Mouse (Mus musculus) lung, adult 18-20 months (tissue): ENCODE results near the gene Anapc2.

ENCODE experiments used
- DNase-seq, 2 experiments: peaks; one replicate each; pipeline ENCODE4 v3.0.0; 2022; ENCODE audit warnings: mixed read lengths in 2 of 2

Gene Anapc2

GRCm38 (mm10) chr2:25304657-25305541 lies 32.6 kb downstream of the Anapc2 start:
- no peak for DNase-seq

DNA sequence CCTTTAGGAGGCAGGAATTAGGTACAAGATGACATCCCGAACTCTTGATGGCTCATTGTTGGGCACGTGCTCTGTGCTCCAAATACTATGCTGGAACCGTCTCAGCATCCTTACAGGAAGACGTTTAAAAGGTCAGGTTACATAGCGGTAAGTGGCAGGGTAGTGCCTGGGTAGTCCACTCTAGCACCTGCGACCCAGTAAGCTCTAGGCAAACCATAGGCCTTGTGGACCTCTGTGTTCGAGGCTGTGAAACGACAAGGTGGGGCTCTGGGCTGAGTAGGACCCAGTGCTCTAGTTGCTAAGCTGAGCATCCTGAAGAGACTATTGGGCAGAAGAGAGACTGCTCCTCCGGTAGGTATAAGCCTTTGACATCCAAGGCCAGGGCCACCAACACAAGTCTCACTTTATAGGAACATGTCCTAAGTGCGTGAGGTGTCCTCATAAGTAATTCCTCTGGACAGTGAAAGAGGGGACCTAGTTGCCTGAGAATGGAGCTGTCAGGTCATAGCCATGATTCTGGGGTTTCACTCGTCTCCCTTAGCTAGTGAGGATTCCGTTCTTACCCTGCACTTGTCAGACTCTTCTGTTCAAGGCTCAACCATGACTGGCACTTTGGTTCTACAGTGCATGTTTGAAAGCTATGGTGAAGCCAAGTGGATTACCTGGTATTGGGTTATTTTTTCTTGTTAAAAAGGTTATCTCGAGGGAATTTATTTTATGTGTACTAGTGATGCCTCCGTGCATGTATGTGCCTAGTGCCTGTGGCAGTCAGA lies 33.5 kb downstream of the Anapc2 start:
- no peak for DNase-seq

GRCm38 (mm10) chr2:25310180-25310579 lies 37.9 kb downstream of the Anapc2 start:
- no peak for DNase-seq

- DNase-seq: no peak
These were observed 38.7 kb downstream of the Anapc2 start for GRCm38 (mm10) chr2:25310969-25311368.

DNA sequence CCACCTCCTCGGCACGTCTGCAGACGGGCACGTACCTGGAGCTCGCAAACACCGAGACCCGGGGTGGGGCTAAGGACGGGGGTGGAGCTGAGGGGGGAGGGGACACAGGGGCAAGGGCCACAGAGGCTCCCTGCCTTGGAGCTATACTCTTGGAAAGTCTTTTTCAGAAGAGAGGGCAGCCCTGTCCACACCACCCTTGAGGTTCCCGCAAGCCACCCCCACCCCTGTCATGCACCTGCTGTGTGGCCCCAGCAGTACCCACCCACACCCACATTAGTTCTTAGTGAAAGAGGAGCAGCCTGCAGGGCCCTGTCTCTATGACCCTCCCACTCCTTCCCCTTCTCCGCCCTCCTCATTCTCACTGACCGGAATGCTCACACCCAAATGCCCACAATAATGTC lies 39.2 kb downstream of the Anapc2 start:
- no peak for DNase-seq

DNA sequence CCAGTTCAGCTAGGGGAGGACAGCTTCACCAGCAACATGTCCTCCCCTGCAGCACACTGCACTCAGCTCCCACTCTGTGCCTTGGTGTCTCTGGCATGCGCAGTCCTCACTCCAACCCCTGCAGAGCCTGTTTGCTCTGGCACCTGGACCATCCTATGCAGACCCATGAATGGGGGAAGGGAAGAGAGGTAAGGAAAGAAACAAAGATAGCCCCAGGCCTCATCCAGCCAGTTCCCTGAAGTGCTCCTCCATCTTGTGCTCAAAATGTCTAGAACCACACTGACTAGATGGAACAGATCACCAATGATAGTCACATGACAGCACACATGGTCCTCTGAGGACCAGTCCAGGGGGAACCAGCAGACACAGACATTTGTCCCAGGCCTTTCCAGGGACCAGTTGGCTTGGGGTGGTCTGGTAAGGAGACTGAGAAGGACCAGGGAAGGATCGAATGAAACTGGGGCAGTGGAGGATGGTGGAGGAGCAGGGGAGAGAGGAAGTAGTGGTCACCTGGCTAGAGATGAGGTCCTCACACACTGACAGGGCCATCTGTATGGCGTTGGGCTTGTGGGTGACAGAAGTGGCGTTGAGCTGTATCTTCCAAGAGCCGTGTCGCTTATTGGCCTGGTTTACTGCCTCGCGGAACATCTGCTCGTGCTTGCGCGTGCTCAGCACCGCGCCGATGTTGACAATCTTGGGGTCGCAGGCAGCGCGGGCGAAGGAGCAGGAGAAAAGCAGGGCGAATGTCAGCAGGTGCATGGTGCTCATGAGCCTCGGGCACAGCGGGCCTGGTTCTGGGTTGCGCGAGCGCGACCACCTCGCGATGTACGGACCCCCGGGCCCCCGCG lies 46.1 kb downstream of the Anapc2 start:
- DNase-seq: no peak

GRCm38 (mm10) chr2:25318971-25319773 lies 46.9 kb downstream of the Anapc2 start, which contains the start of gene Grin1:
Gene Grin1, minus strand, starts transcription at chr2:25319187.
- DNase-seq: peak; percentile 16 to 21

GRCm38 (mm10) chr2:25320084-25320483 lies 47.8 kb downstream of the Anapc2 start:
- no peak for DNase-seq

GRCm38 (mm10) chr2:25326036-25326435 lies 53.8 kb downstream of the Anapc2 start:
- DNase-seq: no peak

DNA sequence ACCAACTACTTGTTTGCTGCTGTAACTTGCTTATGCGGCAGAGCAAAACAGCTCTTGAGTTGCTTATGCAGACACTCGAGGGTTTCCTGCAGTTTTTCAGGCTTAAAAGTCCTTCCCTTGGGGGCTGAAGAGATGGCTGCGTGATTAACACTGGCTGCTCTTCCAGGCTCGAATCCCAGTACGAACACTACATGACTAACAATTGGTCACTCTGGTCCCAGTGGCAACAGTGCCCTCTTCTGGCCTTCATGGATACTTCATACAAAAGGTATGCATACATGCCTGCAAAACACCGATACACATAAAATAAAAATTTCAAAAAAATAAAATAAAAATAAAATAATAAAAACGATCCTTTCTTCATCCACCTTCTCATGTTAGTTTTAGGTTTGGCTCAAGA lies 56.2 kb downstream of the Anapc2 start:
- peak in 1 of 2 experiments; percentile 26 for DNase-seq

DNA sequence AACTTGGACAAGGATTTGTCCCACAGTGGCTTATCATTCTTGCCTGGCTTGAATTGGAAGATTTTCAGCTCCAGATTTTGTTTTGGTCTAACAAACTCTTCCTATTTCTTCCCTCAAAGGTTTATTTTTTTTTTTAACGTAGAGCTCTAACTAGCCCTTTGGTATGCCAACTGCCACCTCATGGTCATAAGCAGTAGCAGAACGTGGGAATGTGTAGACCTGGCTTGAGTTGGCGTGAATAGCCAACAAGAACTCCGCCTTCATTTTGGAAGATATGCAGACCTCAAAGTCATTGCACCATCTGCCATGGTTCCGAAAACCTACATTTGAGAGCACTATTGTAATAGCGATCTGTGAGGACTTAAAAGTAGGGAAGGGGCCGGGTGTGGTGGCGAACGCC lies 59.2 kb downstream of the Anapc2 start:
- no peak for DNase-seq

DNA sequence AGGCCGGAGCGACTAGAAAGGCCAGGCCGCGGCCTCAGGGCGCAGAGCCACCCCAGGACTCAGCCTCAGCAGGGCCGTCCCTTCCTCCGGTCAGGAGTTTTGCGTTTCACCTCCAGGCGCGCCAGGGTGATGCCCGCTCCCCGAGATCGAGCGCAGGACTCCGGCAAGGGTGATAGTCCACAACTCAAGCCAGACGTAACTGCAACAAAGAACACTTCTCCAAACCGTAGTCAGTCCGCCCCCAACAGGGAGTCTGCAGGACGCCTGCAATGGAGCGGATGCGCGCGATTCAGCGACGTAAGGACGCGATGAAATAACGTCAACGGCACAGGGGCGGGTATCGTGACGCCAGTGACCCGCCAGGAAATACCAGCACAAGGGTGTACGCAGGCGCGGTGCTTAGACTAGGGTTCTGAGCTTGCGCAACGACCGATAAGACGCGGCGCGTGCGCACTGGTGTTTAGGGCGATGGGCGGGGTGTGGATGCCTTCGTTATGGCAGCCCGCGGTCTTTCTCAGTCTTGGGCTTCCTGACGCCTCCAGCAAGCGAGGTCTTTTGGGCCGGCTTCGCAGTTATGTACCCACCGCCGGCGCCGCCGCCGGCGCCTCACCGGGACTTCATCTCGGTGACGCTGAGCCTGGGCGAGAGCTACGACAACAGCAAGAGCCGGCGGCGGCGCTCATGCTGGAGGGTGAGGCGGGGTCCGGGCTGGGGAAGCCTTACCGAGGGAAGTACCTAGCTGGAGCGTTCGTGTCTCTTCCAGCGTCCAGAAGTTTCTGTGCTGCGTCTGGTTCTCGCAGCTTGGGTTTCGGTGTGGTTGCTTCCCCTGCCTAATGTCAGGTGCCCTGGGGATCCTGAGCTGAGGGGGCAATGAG lies 60.2 kb downstream of the Anapc2 start, which contains the start of gene Man1b1:
TSS of gene Man1b1 (plus strand) at position 53 of the 875 bp plus-strand sequence.
- DNase-seq: peak; percentile 99

DNA sequence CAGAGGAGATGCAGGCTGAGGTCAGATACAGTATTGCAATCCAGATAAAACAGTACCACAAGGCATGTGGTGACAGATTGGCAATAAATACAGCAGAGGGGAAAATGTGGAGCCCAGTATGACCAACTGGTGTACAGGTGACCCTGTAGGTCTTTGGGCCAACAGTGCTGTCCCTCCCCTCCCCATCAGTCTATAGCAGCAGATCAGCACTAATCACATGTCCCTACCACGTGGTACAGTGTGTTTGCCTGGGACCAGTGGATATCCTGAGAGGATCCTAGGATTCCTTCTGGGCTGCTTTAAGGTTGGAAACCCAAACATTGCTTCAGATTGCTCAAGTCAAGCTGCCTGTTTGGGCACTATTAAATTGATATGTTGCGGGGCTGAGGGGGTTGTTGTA lies 61.3 kb downstream of the Anapc2 start:
- no peak for DNase-seq
